Mouse (Mus musculus) duodenum, adult 2 months (tissue): Measurements from ENCODE around the gene Krtap5-4. TPM values are rescaled to one million over a fixed set of nuclear protein-coding genes. Genes with fewer than 3 reads are reported as not detected.

ENCODE experiments used
- polyA plus RNA-seq: library from polyadenylated mRNA; depleted of rRNA; stranded (reverse); fragments of >200 nt; gene quantifications from 2 replicates; pipeline ENCODE4 v1.2.3, GENCODE M21; 2012; ENCODE audit warnings: low replicate concordance; rRNA removed

Gene Krtap5-4
- polyA plus RNA-seq = not detected in 2 replicates

GRCm38 (mm10) chr7:142303249-142303648, at the start of gene Krtap5-4:
Gene Krtap5-4 (plus strand): TSS chr7:142303549.

GRCm38 (mm10) chr7:142258254-142258653, 45.1 kb upstream of the Krtap5-4 start, which contains the start of gene Gm2431:
Gene Gm2431 (minus strand): TSS chr7:142258354.

GRCm38 (mm10) chr7:142274263-142274662, 29.1 kb upstream of the Krtap5-4 start, which contains the start of gene Gm4559:
Gene Gm4559 (minus strand): TSS chr7:142274363.

DNA sequence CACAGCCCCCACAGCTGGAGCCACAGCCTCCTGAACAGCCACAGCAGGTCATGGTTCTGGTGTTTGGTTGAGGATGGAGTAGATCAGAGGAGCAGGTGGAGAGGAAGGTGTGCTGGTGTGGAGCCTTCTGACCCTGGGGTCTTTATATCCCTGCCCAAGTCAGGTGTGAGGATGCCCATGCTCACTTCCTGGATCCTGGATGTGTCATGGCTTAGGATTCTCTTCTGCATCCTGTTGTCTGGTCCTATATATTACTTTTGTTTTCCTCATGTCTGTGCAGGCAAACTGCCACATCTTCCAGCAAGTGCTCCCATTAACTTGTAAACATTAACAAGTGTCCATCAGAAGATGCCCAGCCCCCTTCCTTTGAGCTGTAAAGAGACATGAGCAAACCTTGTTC, 6.3 kb upstream of the Krtap5-4 start, which contains the start of gene Krtap5-1:
Gene Krtap5-1 (minus strand): TSS at position 101 of the 400 bp plus-strand sequence.

Other genes starting within 250 kb of the Krtap5-4 start
- 30.2 and 35.8 TPM in 2 replicates for gene Mob2, start 242.5 kb upstream of the Krtap5-4 start, polyA plus RNA-seq
- gene Dusp8, start 207.7 kb upstream of the Krtap5-4 start, polyA plus RNA-seq = 11.0 and 11.1 TPM in 2 replicates
- not detected in 2 replicates for gene Gm45618, start 182.8 kb upstream of the Krtap5-4 start, polyA plus RNA-seq
- gene Gm39115, start 167.5 kb upstream of the Krtap5-4 start, polyA plus RNA-seq = not detected in 2 replicates
- not detected in 2 replicates for gene Gm45337, start 158.9 kb upstream of the Krtap5-4 start, polyA plus RNA-seq
- gene Gm29735, start 146.4 kb upstream of the Krtap5-4 start, polyA plus RNA-seq = 0.33 TPM in 1 of 2 replicates, not detected in the other
- not detected in 2 replicates for gene Gm4553, start 137.8 kb upstream of the Krtap5-4 start, polyA plus RNA-seq
- not detected in 2 replicates for gene Krtap5-2, start 127.5 kb upstream of the Krtap5-4 start, polyA plus RNA-seq
- not detected in 2 replicates for gene Gm10153, start 113.2 kb upstream of the Krtap5-4 start, polyA plus RNA-seq
- 0.14 TPM in 1 of 2 replicates, not detected in the other for gene Krtap5-3, start 102.2 kb upstream of the Krtap5-4 start, polyA plus RNA-seq
- not detected in 2 replicates for gene Gm7579, start 91.7 kb upstream of the Krtap5-4 start, polyA plus RNA-seq
- 2.1 TPM in 1 of 2 replicates, not detected in the other for gene Krtap5-5, start 73.6 kb upstream of the Krtap5-4 start, polyA plus RNA-seq
- gene Gm40460, start 62.5 kb upstream of the Krtap5-4 start, polyA plus RNA-seq = not detected in 2 replicates
- gene Gm2431, start 45.2 kb upstream of the Krtap5-4 start, polyA plus RNA-seq = not detected in 2 replicates
- gene Gm4559, start 29.2 kb upstream of the Krtap5-4 start, polyA plus RNA-seq = not detected in 2 replicates
- not detected in 2 replicates for gene Krtap5-1, start 6.4 kb upstream of the Krtap5-4 start, polyA plus RNA-seq
- 2.2 and 4.4 TPM in 2 replicates for gene Ifitm10, start 70.2 kb downstream of the Krtap5-4 start, polyA plus RNA-seq
- not detected in 2 replicates for gene Gm49369, start 79.1 kb downstream of the Krtap5-4 start, polyA plus RNA-seq
- gene Ctsd, start 84.5 kb downstream of the Krtap5-4 start, polyA plus RNA-seq = 219 and 317 TPM in 2 replicates
- gene Syt8, start 131.3 kb downstream of the Krtap5-4 start, polyA plus RNA-seq = 1.8 and 119 TPM in 2 replicates
- 0.20 and 1.7 TPM in 2 replicates for gene Tnni2, start 138.3 kb downstream of the Krtap5-4 start, polyA plus RNA-seq
- 33.4 and 47.1 TPM in 2 replicates for gene Lsp1, start 157.3 kb downstream of the Krtap5-4 start, polyA plus RNA-seq
- gene Tnnt3, start 195.3 kb downstream of the Krtap5-4 start, polyA plus RNA-seq = not detected in 2 replicates
- 2.5 and 3.5 TPM in 2 replicates for gene Mrpl23, start 229.1 kb downstream of the Krtap5-4 start, polyA plus RNA-seq